Mouse (Mus musculus) myocyte (in vitro differentiated cells): ENCODE data around the gene Stk10. TPM values are rescaled to one million over a fixed set of nuclear protein-coding genes. Genes with fewer than 3 reads are reported as not detected.

Source experiments
- H3K27me3 ChIP-seq: one replicate; pipeline ENCODE4 v1.6.1; 2011; ENCODE audit not compliant: control insufficient read depth, insufficient read depth, insufficient read length
- H3K36me3 ChIP-seq: one replicate; pipeline ENCODE4 v1.6.1; 2011; ENCODE audit not compliant: control insufficient read depth, insufficient read depth
- H3K4me2 ChIP-seq: one replicate; pipeline ENCODE4 v1.6.1; 2011; ENCODE audit warnings: low read depth, control low read depth
- H3K4me3 ChIP-seq: one replicate; pipeline ENCODE4 v1.5.1; 2011; ENCODE audit warnings: mild to moderate bottlenecking, control low read depth, moderate library complexity
- H3K79me2 ChIP-seq: one replicate; pipeline ENCODE4 v1.6.1; 2011; ENCODE audit not compliant: control insufficient read depth, insufficient read depth
- H3ac ChIP-seq: one replicate; pipeline ENCODE4 v1.6.1; 2011; ENCODE audit not compliant: control insufficient read depth, insufficient read length
- CEBPB ChIP-seq: IDR thresholded peaks from 2 replicates; pipeline ENCODE4 v1.6.1; 2011; ENCODE audit warnings: mild to moderate bottlenecking, moderate library complexity; ENCODE audit not compliant: poor library complexity, insufficient read depth, severe bottlenecking
- E2F4 ChIP-seq: IDR thresholded peaks from one replicate; pipeline ENCODE4 v1.6.1; 2011; ENCODE audit warnings: mild to moderate bottlenecking, control low read depth, moderate library complexity; ENCODE audit not compliant: insufficient read depth
- MAX ChIP-seq: IDR thresholded peaks from one replicate; pipeline ENCODE4 v1.6.1; 2011; ENCODE audit warnings: low read depth, mild to moderate bottlenecking, control low read depth
- MYOD1 ChIP-seq, 3 experiments: IDR thresholded peaks; one replicate each; pipeline ENCODE4 v1.6.1; 2011; ENCODE audit warnings: control low read depth in 2 of 3, low read depth in 2 of 3, mild to moderate bottlenecking in 2 of 3, moderate library complexity in 1 of 3; ENCODE audit not compliant: insufficient read length in 2 of 3, control insufficient read depth in 1 of 3
- MYOG ChIP-seq, 3 experiments: IDR thresholded peaks; one replicate each; pipeline ENCODE4 v1.6.1; 2011; ENCODE audit warnings: control low read depth in 2 of 3, low read depth in 2 of 3, mild to moderate bottlenecking in 2 of 3; ENCODE audit not compliant: insufficient read length in 2 of 3, control insufficient read depth in 1 of 3, insufficient read depth in 1 of 3
- POLR2A ChIP-seq: IDR thresholded peaks from one replicate; pipeline ENCODE4 v1.6.1; 2011; ENCODE audit warnings: low read depth, mild to moderate bottlenecking, control low read depth, moderate library complexity; ENCODE audit not compliant: insufficient read length
- POLR2AphosphoS2 ChIP-seq: IDR thresholded peaks from one replicate; pipeline ENCODE4 v1.6.1; 2011; ENCODE audit warnings: low read depth, control low read depth; ENCODE audit not compliant: insufficient read length
- REST ChIP-seq: IDR thresholded peaks from one replicate; pipeline ENCODE4 v1.6.1; 2011; ENCODE audit warnings: mild to moderate bottlenecking, control low read depth, moderate library complexity; ENCODE audit not compliant: insufficient read depth, insufficient read length
- SRF ChIP-seq: IDR thresholded peaks from one replicate; pipeline ENCODE4 v1.6.1; 2011; ENCODE audit warnings: low read depth; ENCODE audit not compliant: control insufficient read depth, insufficient read length
- TCF12 ChIP-seq: IDR thresholded peaks from one replicate; pipeline ENCODE4 v1.6.1; 2011; ENCODE audit warnings: mild to moderate bottlenecking, control low read depth; ENCODE audit not compliant: poor library complexity, insufficient read depth, severe bottlenecking
- TCF3 ChIP-seq: IDR thresholded peaks from one replicate; pipeline ENCODE4 v1.6.1; 2011; ENCODE audit warnings: low read depth, control low read depth; ENCODE audit not compliant: insufficient read length
- USF1 ChIP-seq: IDR thresholded peaks from one replicate; pipeline ENCODE4 v1.6.1; 2011; ENCODE audit warnings: low read depth, mild to moderate bottlenecking, control low read depth, moderate library complexity
- polyA plus RNA-seq: library from polyadenylated mRNA; unstranded; fragments of >200 nt; fragmentation: generic; extraction: Trizol; gene quantifications from one replicate; pipeline ENCODE4 v1.2.1, GENCODE M21; 2012; ENCODE audit warnings: missing spikeins

The Stk10 gene
- polyA plus RNA-seq, 1 experiment, result 7.1 TPM

DNA sequence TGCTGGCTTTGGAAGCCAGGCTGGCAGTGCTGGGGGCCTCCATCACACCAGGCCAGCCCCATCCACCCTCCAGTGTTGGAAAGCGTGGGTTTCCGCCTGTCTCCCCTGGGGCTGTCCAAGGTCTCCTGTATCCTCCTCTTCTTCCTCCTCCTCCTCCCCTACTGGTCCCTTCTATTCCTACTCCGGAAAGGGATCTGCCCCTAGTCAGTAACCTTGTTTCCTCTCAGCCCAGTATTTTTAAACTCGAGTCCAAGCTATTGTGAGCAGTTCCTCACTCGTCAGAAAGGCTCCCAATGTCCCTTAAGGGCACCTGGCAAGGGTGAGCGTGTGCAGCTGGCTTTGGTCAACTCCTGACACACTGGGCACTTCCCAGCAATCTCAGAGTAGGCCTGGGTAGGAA, 5.3 kb downstream of the Stk10 start:
- Histone ChIP-seq H3K79me2 (peaks cover 72% of the 10 kb centered on the region), H3K4me2 (no peak overlapping the region), H3K36me3 (no peaks in the 10 kb centered on the region), H3ac (no peak overlapping the region), H3K4me3 (no peak overlapping the region), H3K27me3 (no peaks in the 10 kb centered on the region)
- TF ChIP-seq MYOD1 (IDR thresholded peaks at IDR 0.05; ENCODE audit: control insufficient read depth in 1 of 3, insufficient read length in 2 of 3, low read depth in 2 of 3) (peak in 1 of 3 experiments; percentile 39), TCF12 (no peak), MYOG (IDR thresholded peaks at IDR 0.05; ENCODE audit: control insufficient read depth in 1 of 3, insufficient read depth in 1 of 3, insufficient read length in 2 of 3, low read depth in 2 of 3) (peak in 1 of 3 experiments; percentile 43), MAX (no peak), CEBPB (no peak), SRF (no peak), E2F4 (no peak), REST (no peak), POLR2AphosphoS2 (no peak), TCF3 (no peak)

GRCm38 (mm10) chr11:32538846-32539245, 5.7 kb downstream of the Stk10 start:
- Histone ChIP-seq H3K27me3 (no peaks in the 10 kb centered on the region), H3K79me2 (peaks cover 74% of the 10 kb centered on the region), H3ac (no peak overlapping the region), H3K4me2 (no peak overlapping the region), H3K4me3 (no peak overlapping the region), H3K36me3 (no peaks in the 10 kb centered on the region)
- no peak for TF ChIP-seq SRF
- no peak for TF ChIP-seq REST
- TF ChIP-seq E2F4, result no peak
- no peak for TF ChIP-seq POLR2AphosphoS2
- no peak for TF ChIP-seq CEBPB
- no peak for TF ChIP-seq MAX
- no peak for TF ChIP-seq MYOG (IDR thresholded peaks at IDR 0.05; ENCODE audit: control insufficient read depth in 1 of 3, insufficient read depth in 1 of 3, insufficient read length in 2 of 3, low read depth in 2 of 3)
- no peak for TF ChIP-seq MYOD1 (IDR thresholded peaks at IDR 0.05; ENCODE audit: control insufficient read depth in 1 of 3, insufficient read length in 2 of 3, low read depth in 2 of 3)
- TF ChIP-seq POLR2A, result no peak
- no peak for TF ChIP-seq TCF12
- TF ChIP-seq USF1, result no peak
- no peak for TF ChIP-seq TCF3

- H3K27me3 ChIP-seq, result no peaks in the 10 kb centered on the region
- H3K79me2 ChIP-seq, result peaks cover 66% of the 10 kb centered on the region
- TF ChIP-seq MAX, result no peak
- TF ChIP-seq E2F4, result no peak
- no peak for TF ChIP-seq SRF
- no peak for TF ChIP-seq MYOG (IDR thresholded peaks at IDR 0.05; ENCODE audit: control insufficient read depth in 1 of 3, insufficient read depth in 1 of 3, insufficient read length in 2 of 3, low read depth in 2 of 3)
- TF ChIP-seq TCF3, result no peak
- TF ChIP-seq REST, result no peak
- TF ChIP-seq USF1, result no peak
- TF ChIP-seq MYOD1 (IDR thresholded peaks at IDR 0.05; ENCODE audit: control insufficient read depth in 1 of 3, insufficient read length in 2 of 3, low read depth in 2 of 3), result no peak
- TF ChIP-seq CEBPB, result no peak
- H3K4me2 ChIP-seq, result no peak overlapping the region
- no peak overlapping the region for H3K4me3 ChIP-seq
- no peak overlapping the region for H3ac ChIP-seq
- H3K36me3 ChIP-seq, result no peaks in the 10 kb centered on the region
Observed at GRCm38 (mm10) chr11:32539717-32540116, 6.6 kb downstream of the Stk10 start.

- Histone ChIP-seq H3K27me3 (no peaks in the 10 kb centered on the region), H3ac (no peak overlapping the region), H3K36me3 (no peaks in the 10 kb centered on the region), H3K79me2 (peaks cover 59% of the 10 kb centered on the region), H3K4me2 (peak overlapping the region; percentile 10), H3K4me3 (no peak overlapping the region)
- TF ChIP-seq E2F4 (no peak), USF1 (no peak), POLR2A (no peak), MYOD1 (IDR thresholded peaks at IDR 0.05; ENCODE audit: control insufficient read depth in 1 of 3, insufficient read length in 2 of 3, low read depth in 2 of 3) (peak in 2 of 3 experiments; percentile 56 to 84), TCF12 (peak; percentile 26), MYOG (IDR thresholded peaks at IDR 0.05; ENCODE audit: control insufficient read depth in 1 of 3, insufficient read depth in 1 of 3, insufficient read length in 2 of 3, low read depth in 2 of 3) (peak in 2 of 3 experiments; percentile 58 to 77), SRF (no peak), CEBPB (no peak), MAX (no peak), POLR2AphosphoS2 (no peak), REST (no peak), TCF3 (peak; percentile 1)
Observed at GRCm38 (mm10) chr11:32540463-32540862, 7.4 kb downstream of the Stk10 start.

DNA sequence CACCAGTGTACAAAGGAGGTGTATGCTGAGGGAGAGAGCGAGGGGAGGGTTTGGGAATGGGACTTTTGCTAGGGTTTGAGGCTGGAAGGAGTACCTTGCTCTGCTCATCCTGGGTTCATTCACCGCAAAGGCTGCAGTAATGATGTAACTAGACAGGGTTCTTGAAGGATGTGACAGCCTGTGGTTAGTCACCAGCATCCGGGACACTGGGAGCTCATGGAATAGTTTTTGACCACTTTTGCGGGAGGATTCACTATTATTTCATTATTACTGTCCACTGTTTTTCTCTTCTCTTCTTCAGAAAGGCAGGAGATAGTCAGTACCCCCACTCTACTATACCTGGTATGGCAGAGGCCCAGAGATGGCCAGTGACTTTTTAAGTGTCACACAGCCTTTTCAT, 9.1 kb downstream of the Stk10 start:
- H3K4me3 ChIP-seq, result no peak overlapping the region
- no peaks in the 10 kb centered on the region for H3K36me3 ChIP-seq
- peaks cover 42% of the 10 kb centered on the region for H3K79me2 ChIP-seq
- no peak overlapping the region for H3ac ChIP-seq
- no peaks in the 10 kb centered on the region for H3K27me3 ChIP-seq
- TF ChIP-seq MYOD1 (IDR thresholded peaks at IDR 0.05; ENCODE audit: control insufficient read depth in 1 of 3, insufficient read length in 2 of 3, low read depth in 2 of 3) (no peak), REST (no peak), TCF3 (no peak), SRF (no peak), TCF12 (no peak), MYOG (IDR thresholded peaks at IDR 0.05; ENCODE audit: control insufficient read depth in 1 of 3, insufficient read depth in 1 of 3, insufficient read length in 2 of 3, low read depth in 2 of 3) (no peak), USF1 (no peak), E2F4 (no peak), MAX (no peak), POLR2AphosphoS2 (no peak), CEBPB (no peak), POLR2A (no peak)
- H3K4me2 ChIP-seq, result peak overlapping the region; percentile 41
